Mouse (Mus musculus) embryonic facial prominence, embryonic 10.5 days (tissue): ENCODE results near the gene Ttll5. TPM values are rescaled to one million over a fixed set of nuclear protein-coding genes. Genes with fewer than 3 reads are reported as not detected.

ENCODE experiments used
- DNase-seq: peaks from one replicate; pipeline ENCODE4 v3.0.0-alpha.2; 2017; ENCODE audit warnings: low spot score
- H3K27ac ChIP-seq: fragments of 300-500 bp; sonication (generic); replicated peaks from 2 replicates; pipeline ENCODE4 v1.5.1; 2016; ENCODE audit warnings: mild to moderate bottlenecking
- H3K27me3 ChIP-seq: fragments of 300-500 bp; sonication (generic); replicated peaks from 2 replicates; pipeline ENCODE4 v1.6.1; 2016; ENCODE audit warnings: low read depth, mild to moderate bottlenecking; ENCODE audit not compliant: poor library complexity, severe bottlenecking
- H3K36me3 ChIP-seq: fragments of 300-500 bp; sonication (generic); replicated peaks from 2 replicates; pipeline ENCODE4 v1.6.1; 2016; ENCODE audit warnings: mild to moderate bottlenecking, moderate library complexity
- H3K4me1 ChIP-seq: fragments of 300-500 bp; sonication (generic); 2 replicates; pipeline ENCODE4 v1.6.1; 2016
- H3K4me3 ChIP-seq: fragments of 300-500 bp; sonication (generic); 2 replicates; pipeline ENCODE4 v1.5.1; 2016; ENCODE audit warnings: mild to moderate bottlenecking, moderate library complexity
- H3K9me3 ChIP-seq: fragments of 300-500 bp; sonication (generic); 2 replicates; pipeline ENCODE4 v1.6.1; 2016; ENCODE audit warnings: mild to moderate bottlenecking
- whole genome bisulfite sequencing: fragments of 180-500 bp; shearing (Covaris S2); methylation state at CpG from one replicate; pipeline ENCODE4 v1.1.7; 2016; 5-methylcytosine and 5-hydroxymethylcytosine counted together
- polyA plus RNA-seq: library from polyadenylated mRNA; unstranded; fragments of >200 nt; fragmentation: Nextera tagmentation; extraction: Ambion mirVana; gene quantifications from 2 replicates; pipeline ENCODE4 v1.2.1, GENCODE M21; 2016

The Ttll5 gene
- polyA plus RNA-seq, 1 experiment from 2014 or later, result 17.0 TPM

DNA sequence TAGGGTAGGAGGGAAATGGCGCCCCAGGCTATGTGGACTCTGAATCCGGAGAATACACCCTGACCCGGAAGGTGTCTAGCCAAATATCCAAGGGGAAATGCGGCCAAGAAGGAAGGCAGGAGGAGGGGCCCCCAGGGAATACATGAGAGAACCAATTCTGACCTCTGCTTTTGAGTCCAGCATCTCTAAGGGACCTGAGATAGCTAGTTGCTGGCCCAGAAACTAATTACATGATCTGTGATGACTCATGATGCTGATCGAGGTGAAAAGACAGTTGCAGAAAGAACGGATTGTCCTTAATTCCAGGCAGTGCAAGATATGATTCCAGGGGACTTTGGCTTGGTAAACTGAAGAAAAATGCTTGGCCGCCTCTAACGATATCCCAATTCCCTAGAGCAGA lies 232.5 kb downstream of the Ttll5 start:
- Histone ChIP-seq H3K9me3 (no peaks in the 10 kb centered on the region), H3K4me1 (no peaks in the 10 kb centered on the region), H3K36me3 (peaks cover 55% of the 10 kb centered on the region), H3K27ac (no peak overlapping the region), H3K27me3 (no peaks in the 10 kb centered on the region), H3K4me3 (no peak overlapping the region)
- 86% methylated on average over 8 of the region's 8 CpGs for WGBS
- DNase-seq, result no peak

GRCm38 (mm10) chr12:86057516-86057915 lies 233.1 kb downstream of the Ttll5 start:
- Histone ChIP-seq H3K27ac (peak overlapping the region; percentile 1; the same call in 1 of the 2 replicates), H3K27me3 (no peaks in the 10 kb centered on the region), H3K4me3 (no peak overlapping the region), H3K36me3 (peaks cover 59% of the 10 kb centered on the region), H3K9me3 (no peaks in the 10 kb centered on the region), H3K4me1 (no peaks in the 10 kb centered on the region)
- WGBS, result 88% methylated on average over 8 of the region's 8 CpGs
- DNase-seq, result no peak

- 87% methylated on average over 6 of the region's 6 CpGs for WGBS
- Histone ChIP-seq H3K27ac (no peak overlapping the region), H3K4me1 (no peaks in the 10 kb centered on the region), H3K36me3 (peaks cover 77% of the 10 kb centered on the region), H3K27me3 (no peaks in the 10 kb centered on the region), H3K4me3 (no peak overlapping the region), H3K9me3 (no peaks in the 10 kb centered on the region)
- no peak for DNase-seq
Measured at GRCm38 (mm10) chr12:86059341-86059740, 234.9 kb downstream of the Ttll5 start.

GRCm38 (mm10) chr12:86064796-86065195 lies 240.3 kb downstream of the Ttll5 start:
- Histone ChIP-seq H3K27ac (no peak overlapping the region), H3K9me3 (no peaks in the 10 kb centered on the region), H3K27me3 (no peaks in the 10 kb centered on the region), H3K4me3 (no peak overlapping the region), H3K36me3 (peaks cover 68% of the 10 kb centered on the region), H3K4me1 (peaks cover 6% of the 10 kb centered on the region; the same call in 1 of the 2 replicates)
- DNase-seq, result no peak

GRCm38 (mm10) chr12:86071432-86071831 lies 247.0 kb downstream of the Ttll5 start:
- Histone ChIP-seq H3K4me1 (peaks cover 20% of the 10 kb centered on the region), H3K4me3 (no peak overlapping the region), H3K27ac (no peak overlapping the region), H3K36me3 (peaks cover 27% of the 10 kb centered on the region), H3K27me3 (peaks cover 18% of the 10 kb centered on the region), H3K9me3 (no peaks in the 10 kb centered on the region)
- DNase-seq, result no peak
- WGBS, result 90% methylated on average over 6 of the region's 6 CpGs

DNA sequence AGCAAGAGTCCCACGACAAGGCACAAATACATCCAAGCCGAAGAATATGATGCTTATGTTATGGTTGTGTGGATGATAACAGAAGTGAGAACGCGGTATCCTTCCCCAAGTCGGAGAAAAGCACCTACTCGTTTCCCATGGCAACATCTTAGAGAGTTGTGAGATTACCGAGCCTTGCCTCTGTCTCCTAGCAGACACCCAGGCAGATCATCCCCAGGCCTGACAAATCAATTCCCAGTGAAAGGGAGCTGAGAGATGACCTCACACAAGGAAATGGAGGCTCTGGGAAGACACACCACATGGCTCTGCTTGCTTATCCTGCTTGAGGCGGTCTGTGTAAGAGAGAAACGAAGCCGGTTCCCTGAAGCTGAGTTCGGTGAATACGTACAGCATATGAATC lies 250.2 kb downstream of the Ttll5 start:
- Histone ChIP-seq H3K27ac (no peak overlapping the region), H3K4me1 (peaks cover 37% of the 10 kb centered on the region), H3K36me3 (peaks cover 4% of the 10 kb centered on the region), H3K9me3 (no peaks in the 10 kb centered on the region), H3K4me3 (no peak overlapping the region), H3K27me3 (peaks cover 35% of the 10 kb centered on the region)
- 89% methylated on average over 12 of the region's 12 CpGs for WGBS
- no peak for DNase-seq

DNA sequence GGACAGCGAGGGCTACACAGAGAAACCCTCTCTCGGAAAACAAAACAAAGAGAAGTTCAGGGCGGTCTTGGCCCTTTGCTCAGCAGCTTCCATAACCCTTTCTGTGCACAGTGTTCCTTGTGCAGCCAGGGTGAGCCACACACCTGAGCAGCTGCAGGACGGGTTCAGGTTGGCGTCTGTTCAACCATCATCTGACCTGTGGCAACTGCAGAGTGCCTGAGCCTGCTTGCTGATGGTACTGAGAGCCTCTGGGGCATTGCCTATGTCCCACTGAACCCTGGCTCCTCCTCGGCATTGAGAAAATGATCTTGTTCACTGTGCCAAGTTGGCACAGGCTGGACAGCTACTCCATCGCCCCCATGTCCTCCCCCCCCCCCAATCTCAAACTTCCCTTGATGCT lies 250.9 kb downstream of the Ttll5 start:
- DNase-seq, result no peak
- H3K4me1 ChIP-seq, result peaks cover 38% of the 10 kb centered on the region
- H3K4me3 ChIP-seq, result peak overlapping the region; percentile 71; the same call in 1 of the 2 replicates
- peaks cover 40% of the 10 kb centered on the region for H3K27me3 ChIP-seq
- peaks cover 4% of the 10 kb centered on the region for H3K36me3 ChIP-seq
- no peaks in the 10 kb centered on the region for H3K9me3 ChIP-seq
- no peak overlapping the region for H3K27ac ChIP-seq
- WGBS, result 91% methylated on average over 7 of the region's 7 CpGs

GRCm38 (mm10) chr12:86076321-86076901 lies 252.0 kb downstream of the Ttll5 start:
- Histone ChIP-seq H3K27ac (no peak overlapping the region), H3K4me1 (peaks cover 38% of the 10 kb centered on the region), H3K27me3 (peaks cover 47% of the 10 kb centered on the region), H3K9me3 (no peaks in the 10 kb centered on the region), H3K36me3 (peaks cover 4% of the 10 kb centered on the region), H3K4me3 (peak overlapping the region; percentile 71)
- peak; percentile 41 for DNase-seq
- 5% methylated on average over 13 of the region's 13 CpGs for WGBS

GRCm38 (mm10) chr12:86077322-86077721 lies 252.9 kb downstream of the Ttll5 start:
- no peak for DNase-seq
- H3K36me3 ChIP-seq, result no peaks in the 10 kb centered on the region; the same call in 1 of the 2 replicates
- no peaks in the 10 kb centered on the region for H3K9me3 ChIP-seq
- 16% methylated on average over 8 of the region's 8 CpGs for whole genome bisulfite sequencing
- H3K27ac ChIP-seq, result peak overlapping the region; percentile 96
- H3K4me3 ChIP-seq, result peak overlapping the region; percentile 71
- peaks cover 47% of the 10 kb centered on the region for H3K27me3 ChIP-seq
- H3K4me1 ChIP-seq, result peaks cover 38% of the 10 kb centered on the region

GRCm38 (mm10) chr12:86077736-86078135 lies 253.3 kb downstream of the Ttll5 start:
- peak overlapping the region; percentile 96 for H3K27ac ChIP-seq
- DNase-seq, result peak; percentile 47
- peaks cover 38% of the 10 kb centered on the region for H3K4me1 ChIP-seq
- H3K4me3 ChIP-seq, result peak overlapping the region; percentile 71
- WGBS, result 13% methylated on average over 11 of the region's 11 CpGs
- no peaks in the 10 kb centered on the region for H3K9me3 ChIP-seq
- H3K27me3 ChIP-seq, result peaks cover 47% of the 10 kb centered on the region
- H3K36me3 ChIP-seq, result no peaks in the 10 kb centered on the region; the same call in 1 of the 2 replicates

GRCm38 (mm10) chr12:86078176-86078552 lies 253.7 kb downstream of the Ttll5 start:
- Histone ChIP-seq H3K4me3 (peak overlapping the region; percentile 71), H3K4me1 (peaks cover 41% of the 10 kb centered on the region), H3K27me3 (peaks cover 47% of the 10 kb centered on the region), H3K27ac (peak overlapping the region; percentile 96), H3K9me3 (no peaks in the 10 kb centered on the region), H3K36me3 (no peaks in the 10 kb centered on the region; the same call in 1 of the 2 replicates)
- WGBS, result 7% methylated on average over 9 of the region's 9 CpGs
- DNase-seq, result no peak

DNA sequence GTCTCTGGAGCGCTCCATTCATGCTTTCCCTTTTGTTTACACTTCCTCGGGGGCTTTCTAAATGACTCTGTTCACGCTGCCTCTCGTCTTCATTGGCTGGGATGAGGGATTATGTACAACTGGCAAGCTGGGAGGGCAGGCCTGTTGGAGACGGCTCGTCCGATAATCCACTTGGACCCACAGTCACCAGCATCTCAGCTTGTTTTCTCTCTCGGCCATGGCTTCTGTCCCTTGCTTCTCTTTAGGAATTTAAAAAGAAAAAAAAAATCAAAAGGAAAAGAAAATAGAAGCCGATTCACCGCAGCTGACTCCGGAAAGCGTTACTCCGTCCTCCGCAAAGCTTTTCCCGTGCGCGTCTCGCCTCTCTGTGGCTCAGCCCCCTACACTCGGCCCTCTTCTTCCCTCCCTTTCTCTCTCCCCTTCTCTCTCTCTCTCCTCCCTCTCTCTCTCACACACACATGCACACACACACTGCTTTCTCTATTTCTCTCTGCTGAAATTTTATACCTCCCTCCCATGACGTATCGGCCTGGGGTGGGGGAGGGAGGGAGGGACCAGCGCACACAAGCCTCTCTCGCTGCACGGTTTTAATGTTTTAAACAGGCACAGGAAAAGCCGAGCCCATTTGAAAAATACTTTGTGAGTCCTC lies 254.2 kb downstream of the Ttll5 start, which contains the start of gene Tgfb3:
Gene Tgfb3, minus strand, starts transcription at position 489 of the 649 bp plus-strand sequence.
- DNase-seq, result peak; percentile 81
- Histone ChIP-seq H3K36me3 (no peaks in the 10 kb centered on the region; the same call in 1 of the 2 replicates), H3K27me3 (peaks cover 47% of the 10 kb centered on the region), H3K27ac (peak within 1 kb of the TSS; percentile 96), H3K4me1 (peaks cover 45% of the 10 kb centered on the region), H3K9me3 (no peaks in the 10 kb centered on the region), H3K4me3 (peak within 1 kb of the TSS; percentile 71)
- WGBS, result under 1% methylated on average over 25 of the region's 25 CpGs

DNA sequence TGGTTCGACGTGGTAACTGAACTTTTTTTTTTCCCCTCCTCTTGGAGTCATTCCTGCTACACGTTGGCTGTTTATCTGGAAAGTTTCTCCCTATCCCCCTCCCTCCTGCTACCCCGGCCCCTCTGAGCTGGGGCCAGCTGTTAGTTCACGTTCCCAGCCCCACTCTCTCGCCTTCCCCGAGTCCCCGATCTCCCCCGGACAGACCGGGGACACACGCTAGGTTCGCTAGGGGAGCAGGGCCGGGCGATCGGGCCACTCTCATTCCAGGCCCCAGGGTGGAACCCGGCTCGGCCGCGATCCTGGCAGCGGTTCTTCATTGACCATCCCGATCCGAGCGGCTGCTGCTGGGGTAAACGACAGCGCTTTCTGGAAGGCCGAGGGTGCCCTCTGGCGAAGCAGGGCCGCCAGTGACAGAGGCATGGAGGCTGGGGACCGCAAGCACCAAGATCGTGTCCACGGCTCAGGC lies 254.8 kb downstream of the Ttll5 start:
- peaks cover 47% of the 10 kb centered on the region for H3K27me3 ChIP-seq
- peaks cover 46% of the 10 kb centered on the region for H3K4me1 ChIP-seq
- peak; percentile 93 for DNase-seq
- peak overlapping the region; percentile 71 for H3K4me3 ChIP-seq
- no peaks in the 10 kb centered on the region; the same call in 1 of the 2 replicates for H3K36me3 ChIP-seq
- peak overlapping the region; percentile 96 for H3K27ac ChIP-seq
- under 1% methylated on average over 31 of the region's 31 CpGs for WGBS
- no peaks in the 10 kb centered on the region for H3K9me3 ChIP-seq
